Mouse (Mus musculus): ENCODE data around the gene Scn4a.
"Not testable (repeated sequence)": the region's sequence is repeated elsewhere in the genome, so short reads cannot be mapped to it uniquely, and the experiment has no call there.

Gene Scn4a

GRCm38 (mm10) chr11:106359350-106359749 lies 6.3 kb upstream of the Scn4a start:
- DNase-seq (ENCODE audit: low read depth, low spot score) = peak; percentile 47

- DNase-seq (ENCODE audit: low read depth, low spot score) = no peak
These were observed 2.5 kb upstream of the Scn4a start for GRCm38 (mm10) chr11:106355382-106356128.

- no peak for DNase-seq (ENCODE audit: low read depth, low spot score)
These were observed 1.1 kb upstream of the Scn4a start for GRCm38 (mm10) chr11:106354181-106354580.

- DNase-seq (ENCODE audit: low read depth, low spot score) = no peak
These were observed 1.1 kb downstream of the Scn4a start for GRCm38 (mm10) chr11:106351941-106352340.

- DNase-seq (ENCODE audit: low read depth, low spot score) = no peak
These were observed 1.8 kb downstream of the Scn4a start for GRCm38 (mm10) chr11:106351253-106351652.

- DNase-seq (ENCODE audit: low read depth, low spot score) = no peak
These were observed 2.2 kb downstream of the Scn4a start for GRCm38 (mm10) chr11:106350853-106351252.

- DNase-seq (ENCODE audit: low read depth, low spot score) = no peak
These were observed 3.3 kb downstream of the Scn4a start for GRCm38 (mm10) chr11:106349772-106350171.

- DNase-seq (ENCODE audit: low read depth, low spot score) = no peak
These were observed 8.2 kb downstream of the Scn4a start for GRCm38 (mm10) chr11:106344910-106345309.

GRCm38 (mm10) chr11:106340990-106341520 lies 12.0 kb downstream of the Scn4a start:
- no peak for DNase-seq (ENCODE audit: low read depth, low spot score)

GRCm38 (mm10) chr11:106339323-106339722 lies 13.8 kb downstream of the Scn4a start:
- not testable (repeated sequence) for DNase-seq (ENCODE audit: low read depth, low spot score)

- no peak for DNase-seq (ENCODE audit: low read depth, low spot score)
These were observed 14.2 kb downstream of the Scn4a start for GRCm38 (mm10) chr11:106338870-106339269.

GRCm38 (mm10) chr11:106338029-106338428 lies 15.1 kb downstream of the Scn4a start:
- no peak for DNase-seq (ENCODE audit: low read depth, low spot score)

- DNase-seq (ENCODE audit: low read depth, low spot score) = no peak
These were observed 19.0 kb downstream of the Scn4a start for GRCm38 (mm10) chr11:106334066-106334465.

GRCm38 (mm10) chr11:106332458-106332857 lies 20.6 kb downstream of the Scn4a start:
- no peak for DNase-seq (ENCODE audit: low read depth, low spot score)

- DNase-seq (ENCODE audit: low read depth, low spot score) = peak; percentile 45
These were observed 23.4 kb downstream of the Scn4a start for GRCm38 (mm10) chr11:106329682-106330081.

- DNase-seq (ENCODE audit: low read depth, low spot score) = no peak
These were observed 24.0 kb downstream of the Scn4a start for GRCm38 (mm10) chr11:106329128-106329527.

GRCm38 (mm10) chr11:106328521-106328920 lies 24.6 kb downstream of the Scn4a start:
- no peak for DNase-seq (ENCODE audit: low read depth, low spot score)

- DNase-seq (ENCODE audit: low read depth, low spot score) = no peak
These were observed 26.6 kb downstream of the Scn4a start for GRCm38 (mm10) chr11:106326475-106326874.

- peak; percentile 47 for DNase-seq (ENCODE audit: low read depth, low spot score)
These were observed 27.4 kb downstream of the Scn4a start for GRCm38 (mm10) chr11:106325566-106326206.

- DNase-seq (ENCODE audit: low read depth, low spot score) = no peak
These were observed 28.2 kb downstream of the Scn4a start for GRCm38 (mm10) chr11:106324858-106325257.

GRCm38 (mm10) chr11:106318406-106319366 lies 34.4 kb downstream of the Scn4a start:
- no peak for DNase-seq (ENCODE audit: low read depth, low spot score)

- no peak for DNase-seq (ENCODE audit: low read depth, low spot score)
These were observed 35.3 kb downstream of the Scn4a start for GRCm38 (mm10) chr11:106317801-106318200.
